Mouse (Mus musculus) left cerebral cortex, adult 11 months (tissue): ENCODE data around the gene Hamp.
"Not testable (repeated sequence)": the region's sequence is repeated elsewhere in the genome, so short reads cannot be mapped to it uniquely, and the experiment has no call there.

Experiments used
- DNase-seq: peaks from one replicate; pipeline ENCODE4 v3.0.0; 2022; ENCODE audit warnings: low spot score

The Hamp gene

GRCm38 (mm10) chr7:30956357-30956751, 12.5 kb upstream of the Hamp start:
- DNase-seq = no peak

GRCm38 (mm10) chr7:30955584-30956356, 11.9 kb upstream of the Hamp start:
- DNase-seq = peak; percentile 77

GRCm38 (mm10) chr7:30954971-30955520, 11.2 kb upstream of the Hamp start:
- DNase-seq = no peak

GRCm38 (mm10) chr7:30954036-30954435, 10.2 kb upstream of the Hamp start:
- no peak for DNase-seq

GRCm38 (mm10) chr7:30953459-30953858, 9.6 kb upstream of the Hamp start:
- DNase-seq = no peak

- no peak for DNase-seq
Observed at GRCm38 (mm10) chr7:30952441-30953265, 8.8 kb upstream of the Hamp start.

GRCm38 (mm10) chr7:30949902-30950301, 6.1 kb upstream of the Hamp start:
- DNase-seq = not testable (repeated sequence)

GRCm38 (mm10) chr7:30945876-30946275, 2.0 kb upstream of the Hamp start:
- no peak for DNase-seq

- DNase-seq = not testable (repeated sequence)
Observed at GRCm38 (mm10) chr7:30945466-30945865, 1.6 kb upstream of the Hamp start.

- not testable (repeated sequence) for DNase-seq
Observed at GRCm38 (mm10) chr7:30944706-30945105, 874 bp upstream of the Hamp start.

GRCm38 (mm10) chr7:30942365-30942764, 1.5 kb downstream of the Hamp start:
- not testable (repeated sequence) for DNase-seq

GRCm38 (mm10) chr7:30940070-30940469, 3.8 kb downstream of the Hamp start:
- not testable (repeated sequence) for DNase-seq

- not testable (repeated sequence) for DNase-seq
Observed at GRCm38 (mm10) chr7:30935422-30936099, 8.3 kb downstream of the Hamp start.

- not testable (repeated sequence) for DNase-seq
Observed at GRCm38 (mm10) chr7:30924581-30924980, 19.3 kb downstream of the Hamp start, which contains the start of gene Hamp2. Gene Hamp2 (minus strand): TSS chr7:30924681.

- no peak for DNase-seq
Observed at GRCm38 (mm10) chr7:30924071-30924470, 19.8 kb downstream of the Hamp start.

GRCm38 (mm10) chr7:30922490-30922889, 21.3 kb downstream of the Hamp start:
- DNase-seq = not testable (repeated sequence)

- no peak for DNase-seq
Observed at GRCm38 (mm10) chr7:30920217-30920616, 23.6 kb downstream of the Hamp start.

- DNase-seq = no peak
Observed at GRCm38 (mm10) chr7:30917219-30917618, 26.6 kb downstream of the Hamp start.

GRCm38 (mm10) chr7:30916713-30917112, 27.1 kb downstream of the Hamp start:
- DNase-seq = peak; percentile 40

GRCm38 (mm10) chr7:30914732-30915131, 29.1 kb downstream of the Hamp start, which contains the start of gene Mag:
Gene Mag (minus strand): TSS chr7:30914873.
- DNase-seq = peak; percentile 39

- DNase-seq = no peak
Observed at GRCm38 (mm10) chr7:30909773-30910172, 34.1 kb downstream of the Hamp start.

GRCm38 (mm10) chr7:30908992-30909431, 34.8 kb downstream of the Hamp start:
- DNase-seq = no peak
